Mouse (Mus musculus): ENCODE measurements around the gene Adam11. TPM values are rescaled to one million over a fixed set of nuclear protein-coding genes. Genes with fewer than 3 reads are reported as not detected.
"Not testable (repeated sequence)": the region's sequence is repeated elsewhere in the genome, so short reads cannot be mapped to it uniquely, and the experiment has no call there.

The Adam11 gene
- 2.9 and 4.7 TPM in 2 replicates for total RNA-seq (2021)
- long read RNA-seq, partial matches to known transcripts, result 1 of 5 reads
- long read RNA-seq, other reads (novel, unspliced or antisense), result 4 of 5 reads

DNA sequence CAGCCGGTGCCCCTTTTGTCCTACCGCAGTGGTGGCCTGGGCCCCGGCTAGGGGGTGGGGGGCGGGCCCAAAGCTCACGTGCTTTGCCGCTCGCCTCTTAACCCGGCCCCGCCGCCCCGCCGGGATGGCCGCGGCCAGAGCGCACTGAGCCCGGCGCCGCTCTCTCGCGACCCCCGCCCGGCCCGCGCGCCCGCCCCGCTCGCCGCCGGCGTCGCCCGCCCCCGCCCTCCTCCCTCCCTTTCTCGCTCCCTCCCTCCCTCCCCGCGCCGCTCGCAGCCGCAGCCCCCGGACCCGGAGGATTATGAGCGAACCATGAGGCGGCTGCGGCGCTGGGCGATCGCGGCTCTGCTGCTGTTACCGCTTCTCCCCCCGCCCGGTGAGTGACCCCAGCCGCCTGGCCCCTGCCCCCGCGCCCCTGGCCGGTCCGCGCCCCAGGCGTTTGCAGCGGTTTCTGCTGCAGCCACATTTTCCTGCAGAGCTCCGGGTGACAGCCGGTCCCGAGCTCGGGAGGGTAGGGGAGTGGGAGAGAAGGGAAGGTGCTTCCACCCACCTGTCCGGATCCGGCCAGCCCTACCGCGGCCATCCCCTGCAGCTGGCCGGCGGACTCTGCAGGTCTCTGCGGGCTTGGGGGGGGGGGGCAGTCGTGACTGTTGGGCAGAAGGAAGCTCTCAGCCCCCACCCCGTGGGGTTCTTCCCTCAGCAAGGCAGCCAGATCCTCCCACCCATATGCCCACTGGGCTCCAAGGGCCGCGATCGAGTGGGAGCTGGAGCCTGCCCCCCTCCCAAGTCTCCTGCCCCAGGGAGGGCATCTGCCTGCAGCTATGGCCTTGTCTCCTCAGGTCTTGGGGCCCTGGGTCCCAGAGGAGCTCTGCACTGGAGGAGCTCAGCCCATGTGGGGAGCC is at the start of gene Adam11:
TSS of gene Adam11 (plus strand) at position 131 of the 902 bp plus-strand sequence.
- no peak for DNase-seq

DNA sequence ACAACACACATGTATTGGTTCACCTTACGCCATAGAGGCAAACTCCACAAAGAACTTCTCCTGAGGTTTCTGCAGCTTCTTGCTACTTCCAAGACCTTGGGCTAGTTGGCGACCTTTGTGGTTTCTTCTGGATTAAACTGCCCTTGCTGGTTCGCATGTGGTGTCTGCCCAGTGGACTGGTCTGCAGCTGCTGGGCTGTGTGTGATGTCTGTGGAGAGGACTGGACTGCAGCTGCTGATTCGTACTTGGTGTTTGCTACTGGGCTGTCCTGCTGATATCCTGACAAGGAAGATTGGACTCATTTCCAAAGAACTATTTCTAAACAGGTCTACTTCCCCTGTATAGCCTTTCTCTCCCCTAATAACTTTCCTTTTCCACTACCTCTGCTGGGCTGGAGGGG is 48.8 kb upstream of the Adam11 start:
- DNase-seq, result no peak

DNA sequence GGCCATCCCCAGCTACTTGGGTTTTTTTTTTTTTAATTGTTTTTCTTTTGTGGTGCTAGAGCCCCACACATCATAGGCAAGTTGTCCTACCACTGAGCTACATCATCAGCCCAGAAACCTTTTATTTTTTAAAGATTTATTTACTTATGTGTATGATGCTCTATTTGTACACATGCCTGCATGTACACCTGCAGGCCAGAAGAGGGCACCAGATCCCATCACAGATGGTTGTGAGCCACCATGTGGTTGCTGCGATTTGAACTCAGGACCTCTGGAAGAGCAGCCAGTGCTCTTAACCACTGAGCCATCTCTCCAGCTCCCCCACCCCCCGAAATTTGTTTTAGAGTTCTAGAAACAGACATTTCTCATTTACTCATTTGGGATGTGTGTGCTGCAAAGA is 46.7 kb upstream of the Adam11 start:
- DNase-seq, result not testable (repeated sequence)

DNA sequence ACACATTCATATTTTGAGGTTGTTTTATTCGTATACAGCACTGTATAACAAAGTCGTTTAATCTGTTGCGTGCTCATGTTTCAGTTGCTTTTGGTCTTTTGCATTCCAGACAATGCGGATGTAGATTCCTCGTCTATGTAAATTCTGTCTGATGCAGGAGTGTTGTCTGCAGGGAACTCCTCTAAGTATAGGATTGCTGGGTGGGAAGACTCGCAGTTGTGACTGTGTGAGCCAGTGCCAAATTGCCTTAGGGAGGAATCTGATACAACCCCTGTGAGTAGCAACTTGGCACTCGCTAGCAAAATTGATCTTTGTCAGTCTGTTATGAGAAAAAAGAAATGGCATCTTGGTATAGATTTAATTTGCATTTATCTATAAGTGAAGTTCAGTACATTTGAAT is 45.1 kb upstream of the Adam11 start:
- DNase-seq, result no peak

DNA sequence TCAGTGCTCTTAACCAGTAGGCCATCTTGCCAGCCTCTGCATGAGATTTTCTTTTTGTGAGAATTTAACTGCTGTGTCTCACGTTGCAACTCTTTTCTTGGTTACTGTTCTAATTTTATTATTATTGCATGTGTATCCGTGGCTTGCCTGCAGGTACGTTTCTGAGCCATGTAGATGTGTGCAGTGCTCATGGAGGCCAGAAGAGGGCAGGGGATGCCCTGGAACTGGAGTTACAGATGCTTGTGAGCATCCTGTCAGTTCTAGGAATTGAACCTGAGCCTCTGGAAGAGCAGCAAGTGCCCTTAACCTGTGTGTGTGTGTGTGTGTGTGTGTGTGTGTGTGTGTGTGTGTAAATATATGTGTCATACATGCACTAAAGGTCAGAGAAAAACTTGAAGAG is 35.7 kb upstream of the Adam11 start:
- DNase-seq, result peak; percentile 9

- no peak for DNase-seq
Observed at GRCm38 (mm10) chr11:102728614-102729013, 32.6 kb upstream of the Adam11 start.

- no peak for DNase-seq
Observed at GRCm38 (mm10) chr11:102729835-102730234, 31.4 kb upstream of the Adam11 start.

DNA sequence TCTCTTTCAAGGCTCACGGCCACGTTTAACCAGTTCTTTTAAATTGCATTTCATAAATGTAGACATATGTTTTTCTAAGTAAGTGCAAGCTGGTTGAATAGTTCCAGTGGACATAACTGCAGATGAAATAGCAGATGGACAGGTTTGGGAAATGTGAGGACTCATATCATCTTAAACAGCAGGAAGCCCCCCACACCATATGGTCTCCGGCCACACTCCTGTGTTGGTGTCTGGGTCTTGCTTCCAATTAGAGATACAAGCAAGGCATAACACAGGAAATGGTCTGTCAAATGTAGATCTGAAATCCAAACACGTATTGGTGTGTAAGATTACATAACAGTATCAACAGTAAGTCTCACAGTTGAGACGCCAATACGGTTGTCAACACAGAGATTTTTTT is 29.9 kb upstream of the Adam11 start:
- no peak for DNase-seq

DNA sequence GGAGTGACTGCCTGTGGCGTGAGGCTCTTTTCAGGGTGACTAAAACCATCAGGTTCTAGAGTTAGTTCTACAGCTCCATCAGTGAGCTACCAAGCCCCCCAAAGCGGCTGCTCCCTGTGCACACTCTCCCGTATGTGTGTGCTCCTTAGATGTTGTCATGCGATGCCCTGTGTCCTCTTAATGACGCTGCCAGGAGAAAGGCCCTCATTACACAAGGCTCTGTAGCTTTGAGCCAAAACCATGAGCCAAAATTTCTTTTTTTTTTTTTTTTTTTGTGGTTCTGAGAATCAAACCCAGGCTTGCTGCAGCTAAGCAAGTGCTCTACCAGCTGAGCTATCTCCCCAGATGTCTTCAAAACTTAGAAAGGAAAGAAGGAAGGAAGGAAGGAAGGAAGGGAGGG is 28.1 kb upstream of the Adam11 start:
- no peak for DNase-seq

- no peak for DNase-seq
Observed at GRCm38 (mm10) chr11:102734961-102735360, 26.3 kb upstream of the Adam11 start.

DNA sequence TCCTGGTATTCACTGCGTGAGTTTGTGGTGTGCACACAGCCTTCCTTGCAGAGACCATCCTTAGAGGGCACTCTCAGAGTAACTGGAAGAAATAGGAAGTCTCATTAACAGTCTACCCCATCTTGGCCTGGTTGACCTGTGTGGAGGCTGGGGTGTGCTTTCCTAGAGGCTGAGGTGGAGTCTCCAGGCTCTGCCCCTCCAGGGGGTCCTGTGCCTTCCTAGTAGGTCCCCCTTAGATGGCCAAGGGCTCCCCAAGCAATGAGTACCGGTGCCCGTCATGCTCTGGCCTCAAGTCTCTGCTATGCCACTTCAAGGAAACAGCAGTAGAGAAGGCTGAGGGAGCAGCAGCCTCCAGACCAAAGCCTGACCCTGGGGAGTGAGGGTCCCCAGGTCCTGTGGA is 23.2 kb upstream of the Adam11 start:
- no peak for DNase-seq

GRCm38 (mm10) chr11:102739278-102739966 is 21.8 kb upstream of the Adam11 start:
- DNase-seq, result peak; percentile 32

DNA sequence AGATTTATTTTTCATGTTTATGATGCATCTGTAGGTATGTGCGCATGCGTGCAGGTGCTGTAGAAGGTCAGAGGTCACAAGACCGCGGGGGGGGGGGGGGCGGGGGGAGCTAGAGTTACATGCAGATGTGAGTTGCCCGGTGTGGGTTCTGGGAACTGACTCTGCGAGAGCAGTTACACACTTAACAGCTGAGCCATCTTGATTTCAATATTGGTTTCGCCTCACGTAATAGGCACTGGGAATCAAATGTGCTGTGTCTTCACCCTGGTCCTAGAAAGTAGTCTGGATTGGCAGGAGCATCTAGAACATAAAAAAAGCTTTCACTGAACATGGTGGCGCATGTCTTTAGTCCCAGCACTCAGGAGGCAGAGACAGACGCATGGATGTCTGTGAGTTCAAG is 20.6 kb upstream of the Adam11 start:
- DNase-seq, result no peak

DNA sequence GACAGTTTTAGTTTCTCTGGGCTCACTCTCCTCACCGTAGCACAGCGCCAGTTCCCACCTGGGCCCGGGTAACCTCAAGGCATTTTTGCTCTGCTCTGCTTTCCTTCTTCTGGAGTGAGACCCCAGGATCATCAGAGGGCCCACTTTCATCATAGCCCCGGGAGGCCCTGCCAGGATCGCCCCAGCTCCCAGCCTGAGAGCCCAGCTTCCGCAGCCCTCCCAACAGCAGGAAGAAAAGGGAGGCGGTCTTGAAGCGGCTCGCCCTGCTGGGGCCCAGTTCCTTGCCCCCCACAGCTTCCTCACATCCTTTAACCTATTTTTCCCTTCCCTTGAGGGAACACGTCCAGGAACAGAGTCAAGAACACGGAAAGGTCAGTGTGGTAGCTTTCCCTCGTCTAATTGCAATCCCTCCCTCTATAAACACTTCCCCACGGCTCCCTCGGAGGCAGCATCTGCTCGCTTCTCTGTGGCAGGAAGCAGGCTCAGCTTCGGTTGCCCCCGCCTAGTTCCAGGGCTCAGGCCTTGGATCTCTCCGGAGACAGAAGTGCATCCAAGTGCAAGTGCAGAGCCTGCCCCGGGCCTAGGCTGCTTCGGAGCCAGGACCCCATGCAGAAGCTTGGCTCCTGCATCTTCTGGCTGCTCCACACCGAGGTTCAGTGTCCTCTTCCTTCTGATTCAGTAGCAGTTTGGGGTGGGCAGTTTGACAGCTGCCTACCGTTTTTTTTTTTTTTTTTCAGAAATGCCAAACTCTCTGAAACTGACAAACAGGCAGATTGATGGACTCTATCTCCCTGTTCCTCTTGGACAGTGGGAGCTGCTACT is 19.9 kb upstream of the Adam11 start:
- DNase-seq, result no peak

- no peak for DNase-seq
Observed at GRCm38 (mm10) chr11:102742066-102742465, 19.2 kb upstream of the Adam11 start.

DNA sequence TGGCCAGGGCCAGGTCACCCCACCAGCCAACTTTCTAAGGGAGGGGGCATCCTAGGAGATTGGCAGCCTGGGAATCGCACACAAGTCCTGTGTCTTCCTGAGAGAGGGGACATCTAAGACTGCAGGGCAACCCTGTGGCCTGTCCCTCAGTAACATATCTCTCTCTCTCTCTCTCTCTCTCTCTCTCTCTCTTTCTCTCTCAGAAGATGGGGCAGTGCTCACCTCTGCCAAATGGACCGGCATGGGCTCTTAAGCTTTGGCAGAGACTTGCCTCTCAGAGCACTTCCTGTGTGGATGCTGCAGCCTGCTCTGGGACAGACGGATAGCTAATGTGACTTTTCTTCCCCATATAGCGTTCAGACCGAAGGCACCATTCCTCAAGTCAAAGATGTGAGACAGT is 18.4 kb upstream of the Adam11 start:
- no peak for DNase-seq

DNA sequence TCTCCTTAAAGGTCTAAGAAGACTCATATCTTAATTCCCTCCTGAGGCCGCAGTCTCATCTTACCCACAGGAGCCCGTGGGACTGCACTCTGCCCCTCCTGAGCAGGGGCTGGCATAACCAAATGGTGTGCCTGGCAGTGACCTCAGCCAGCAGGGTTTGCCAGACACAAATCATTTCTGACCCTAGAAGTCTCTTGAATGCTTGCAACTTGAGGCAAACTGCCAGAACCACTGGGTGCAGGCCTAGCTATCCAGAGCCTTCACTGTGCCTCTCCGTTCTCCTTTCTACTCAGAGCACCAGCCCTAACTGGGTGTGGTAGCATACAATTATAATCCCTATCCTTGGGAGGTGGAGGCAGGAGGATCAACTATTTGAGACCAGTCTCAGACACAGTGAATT is 16.5 kb upstream of the Adam11 start:
- DNase-seq, result no peak

- DNase-seq, result no peak
Observed at GRCm38 (mm10) chr11:102747866-102748265, 13.4 kb upstream of the Adam11 start.

DNA sequence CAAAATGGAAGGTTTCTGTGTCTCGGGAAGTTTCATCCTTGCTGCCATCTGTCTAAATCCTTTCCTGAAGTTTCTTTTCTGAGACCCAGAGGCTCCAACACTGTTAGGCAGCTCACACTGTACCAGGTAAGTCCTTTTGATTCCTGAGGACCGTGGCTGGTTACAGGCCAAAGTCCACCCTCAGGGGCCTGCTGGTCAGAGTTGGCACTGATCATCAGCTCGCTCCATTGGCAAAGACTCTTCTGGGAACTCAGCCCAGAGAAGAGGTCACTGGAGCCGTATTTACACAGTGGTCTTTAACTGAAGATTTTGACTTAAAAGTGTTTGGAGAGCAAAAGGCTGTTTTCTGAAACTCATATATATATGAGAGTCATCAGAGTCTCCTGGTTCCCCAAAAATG is 12.9 kb upstream of the Adam11 start:
- peak; percentile 40 for DNase-seq

- peak; percentile 41 for DNase-seq
Observed at GRCm38 (mm10) chr11:102749712-102750111, 11.5 kb upstream of the Adam11 start.

GRCm38 (mm10) chr11:102752896-102753590 is 8.2 kb upstream of the Adam11 start:
- DNase-seq, result peak; percentile 38

Data from adrenal gland, postnatal 25 days (tissue).